Mouse (Mus musculus): Measurements from ENCODE around the gene Lrrtm4.

Gene Lrrtm4

GRCm38 (mm10) chr6:80760641-80761204 is 742.0 kb downstream of the Lrrtm4 start:
- no peak for DNase-seq

GRCm38 (mm10) chr6:80786282-80786681 is 767.6 kb downstream of the Lrrtm4 start:
- DNase-seq, result no peak

- no peak for DNase-seq
Measured at GRCm38 (mm10) chr6:80823753-80824152, 805.1 kb downstream of the Lrrtm4 start.

GRCm38 (mm10) chr6:80839784-80840183 is 821.1 kb downstream of the Lrrtm4 start:
- DNase-seq, result no peak

- DNase-seq, result no peak
Measured at GRCm38 (mm10) chr6:80845294-80845693, 826.6 kb downstream of the Lrrtm4 start.

- no peak for DNase-seq
Measured at GRCm38 (mm10) chr6:80856910-80857543, 838.4 kb downstream of the Lrrtm4 start.

Data from cerebellum, adult 11-12 months (tissue).